Mouse (Mus musculus) forebrain, embryonic 11.5 days (tissue): ENCODE measurements around the gene Golt1b. TPM values are rescaled to one million over a fixed set of nuclear protein-coding genes. Genes with fewer than 3 reads are reported as not detected.
A peak's percentile ranks its signal among the peaks of the same experiment; 100 is the strongest.

ENCODE experiments used
- ATAC-seq: fragments of 200-750 bp; cut with Nextera tagmentation; replicated peaks from 2 replicates; pipeline ENCODE4 v1.8.0; 2017; ENCODE audit warnings: moderate TSS enrichment; ENCODE audit not compliant: low FRiP score
- DNase-seq: peaks from one replicate; pipeline ENCODE4 v3.0.0-alpha.2; 2017; ENCODE audit warnings: low spot score
- H3K27ac ChIP-seq: fragments of 300-500 bp; sonication (generic); 2 replicates; pipeline ENCODE4 v1.5.1; 2014; ENCODE audit warnings: low read depth, low read length
- H3K27me3 ChIP-seq: fragments of 300-500 bp; sonication (generic); 2 replicates; pipeline ENCODE4 v1.6.1; 2014; ENCODE audit warnings: mild to moderate bottlenecking, low read length, mixed read lengths; ENCODE audit not compliant: control insufficient read depth, insufficient read depth
- H3K36me3 ChIP-seq: fragments of 300-500 bp; sonication (generic); 2 replicates; pipeline ENCODE4 v1.6.1; 2014; ENCODE audit warnings: mild to moderate bottlenecking, low read length, moderate library complexity, mixed read lengths; ENCODE audit not compliant: control insufficient read depth, insufficient read depth
- H3K4me1 ChIP-seq: fragments of 300-500 bp; sonication (generic); replicated peaks from 2 replicates; pipeline ENCODE4 v1.6.1; 2014; ENCODE audit warnings: low read length, mixed read lengths; ENCODE audit not compliant: control insufficient read depth, insufficient read depth
- H3K4me2 ChIP-seq: fragments of 300-500 bp; sonication (generic); 2 replicates; pipeline ENCODE4 v1.6.1; 2014; ENCODE audit warnings: low read depth, mild to moderate bottlenecking, low read length, moderate library complexity, mixed read lengths; ENCODE audit not compliant: severe bottlenecking
- H3K4me3 ChIP-seq: fragments of 300-500 bp; sonication (generic); 2 replicates; pipeline ENCODE4 v1.5.1; 2014; ENCODE audit warnings: low read depth, low read length
- H3K9ac ChIP-seq: fragments of 300-500 bp; sonication (generic); 2 replicates; pipeline ENCODE4 v1.6.1; 2014; ENCODE audit warnings: low read length
- H3K9me3 ChIP-seq: fragments of 300-500 bp; sonication (generic); 2 replicates; pipeline ENCODE4 v1.6.1; 2016; ENCODE audit warnings: low read length, mixed read lengths; ENCODE audit not compliant: control insufficient read depth
- WGBS: fragments of 180-500 bp; shearing (Covaris S2); extraction: QIAGEN DNeasy Blood & Tissue Kit; methylation state at CpG from one replicate; pipeline ENCODE4 v1.1.7; 2014; 5-methylcytosine and 5-hydroxymethylcytosine counted together
- polyA plus RNA-seq: library from polyadenylated mRNA; unstranded; fragments of >200 nt; fragmentation: Nextera tagmentation; extraction: Ambion mirVana; gene quantifications from 2 replicates; pipeline ENCODE4 v1.2.1, GENCODE M21; 2014

The Golt1b gene
- polyA plus RNA-seq, 1 experiment from 2014 or later: 104 TPM

DNA sequence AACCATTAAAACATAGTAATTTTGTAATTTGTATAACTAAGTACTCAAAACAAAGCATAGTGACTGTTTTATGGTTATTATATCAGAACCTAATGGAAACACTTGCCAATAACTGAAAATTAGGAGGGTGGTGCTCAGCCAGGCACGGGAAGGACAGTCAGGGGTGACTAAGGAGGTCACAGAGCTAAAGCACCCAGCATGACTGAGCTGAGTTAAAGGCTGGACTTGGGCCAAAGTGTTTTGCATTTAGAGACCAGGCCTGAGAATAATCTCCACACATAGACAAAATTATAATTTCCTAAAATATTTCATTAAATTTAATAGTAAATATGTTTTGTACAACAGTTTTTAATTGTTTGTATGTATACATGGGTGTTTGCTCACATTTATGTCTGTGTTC is 9.9 kb upstream of the Golt1b start:
- ATAC-seq (no peak), DNase-seq (no peak)
- H3K9me3 ChIP-seq: no peaks in the 10 kb centered on the region
- no peak overlapping the region for H3K27ac ChIP-seq
- H3K36me3 ChIP-seq: no peaks in the 10 kb centered on the region; the same call in 1 of the 2 replicates
- H3K9ac ChIP-seq: no peak overlapping the region
- H3K27me3 ChIP-seq: no peaks in the 10 kb centered on the region
- 85% methylated on average over 1 of the region's 1 CpGs for WGBS
- no peak overlapping the region for H3K4me2 ChIP-seq
- H3K4me1 ChIP-seq: no peaks in the 10 kb centered on the region
- no peak overlapping the region for H3K4me3 ChIP-seq

GRCm38 (mm10) chr6:142378576-142379330 is 8.3 kb upstream of the Golt1b start:
- H3K4me2 ChIP-seq: no peak overlapping the region
- no peak for DNase-seq
- no peaks in the 10 kb centered on the region for H3K9me3 ChIP-seq
- H3K36me3 ChIP-seq: no peaks in the 10 kb centered on the region; the same call in 1 of the 2 replicates
- 91% methylated on average over 8 of the region's 8 CpGs for WGBS
- H3K9ac ChIP-seq: no peak overlapping the region
- H3K4me3 ChIP-seq: no peak overlapping the region
- no peak overlapping the region for H3K27ac ChIP-seq
- ATAC-seq: no peak
- no peaks in the 10 kb centered on the region for H3K27me3 ChIP-seq
- H3K4me1 ChIP-seq: no peaks in the 10 kb centered on the region

GRCm38 (mm10) chr6:142379961-142380360 is 7.1 kb upstream of the Golt1b start:
- 97% methylated on average over 6 of the region's 6 CpGs for WGBS
- Histone ChIP-seq H3K27me3 (no peaks in the 10 kb centered on the region), H3K9ac (no peak overlapping the region), H3K27ac (no peak overlapping the region), H3K36me3 (no peaks in the 10 kb centered on the region; the same call in 1 of the 2 replicates), H3K9me3 (no peaks in the 10 kb centered on the region), H3K4me2 (no peak overlapping the region), H3K4me3 (no peak overlapping the region), H3K4me1 (no peaks in the 10 kb centered on the region)
- ATAC-seq: no peak
- DNase-seq: no peak

DNA sequence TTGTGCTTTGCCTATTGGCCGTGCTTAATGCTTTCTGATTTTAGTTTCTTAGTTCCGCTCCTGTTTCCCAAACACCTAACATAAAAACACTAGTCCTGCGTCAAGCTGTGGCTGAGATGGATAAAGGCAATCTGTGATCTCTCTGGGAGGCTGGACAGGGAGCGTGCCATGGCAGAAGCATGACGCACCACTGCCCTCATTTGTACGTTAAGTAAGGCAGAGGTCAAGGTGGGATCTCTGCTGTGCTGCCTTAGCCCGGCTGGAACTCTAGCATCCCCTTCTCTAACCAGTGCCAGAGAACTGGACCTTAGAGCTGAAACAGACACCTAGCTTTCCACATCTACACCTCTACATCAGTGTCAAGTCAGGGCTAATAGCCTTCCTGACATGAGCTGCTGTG is 5.4 kb upstream of the Golt1b start:
- H3K4me1 ChIP-seq: no peaks in the 10 kb centered on the region
- no peaks in the 10 kb centered on the region for H3K27me3 ChIP-seq
- H3K36me3 ChIP-seq: no peaks in the 10 kb centered on the region; the same call in 1 of the 2 replicates
- ATAC-seq (no peak), DNase-seq (no peak)
- no peak overlapping the region for H3K9ac ChIP-seq
- H3K9me3 ChIP-seq: no peaks in the 10 kb centered on the region
- H3K4me2 ChIP-seq: no peak overlapping the region
- WGBS: 92% methylated on average over 7 of the region's 7 CpGs
- H3K27ac ChIP-seq: no peak overlapping the region
- no peak overlapping the region for H3K4me3 ChIP-seq

- DNase-seq (no peak), ATAC-seq (no peak)
- H3K9me3 ChIP-seq: no peaks in the 10 kb centered on the region
- H3K4me1 ChIP-seq: no peaks in the 10 kb centered on the region
- no peak overlapping the region for H3K27ac ChIP-seq
- no peak overlapping the region for H3K4me2 ChIP-seq
- H3K36me3 ChIP-seq: no peaks in the 10 kb centered on the region
- no peak overlapping the region for H3K9ac ChIP-seq
- no peaks in the 10 kb centered on the region for H3K27me3 ChIP-seq
- H3K4me3 ChIP-seq: no peak overlapping the region
- 93% methylated on average over 9 of the region's 9 CpGs for WGBS
Observed at GRCm38 (mm10) chr6:142384521-142384920, 2.5 kb upstream of the Golt1b start.

DNA sequence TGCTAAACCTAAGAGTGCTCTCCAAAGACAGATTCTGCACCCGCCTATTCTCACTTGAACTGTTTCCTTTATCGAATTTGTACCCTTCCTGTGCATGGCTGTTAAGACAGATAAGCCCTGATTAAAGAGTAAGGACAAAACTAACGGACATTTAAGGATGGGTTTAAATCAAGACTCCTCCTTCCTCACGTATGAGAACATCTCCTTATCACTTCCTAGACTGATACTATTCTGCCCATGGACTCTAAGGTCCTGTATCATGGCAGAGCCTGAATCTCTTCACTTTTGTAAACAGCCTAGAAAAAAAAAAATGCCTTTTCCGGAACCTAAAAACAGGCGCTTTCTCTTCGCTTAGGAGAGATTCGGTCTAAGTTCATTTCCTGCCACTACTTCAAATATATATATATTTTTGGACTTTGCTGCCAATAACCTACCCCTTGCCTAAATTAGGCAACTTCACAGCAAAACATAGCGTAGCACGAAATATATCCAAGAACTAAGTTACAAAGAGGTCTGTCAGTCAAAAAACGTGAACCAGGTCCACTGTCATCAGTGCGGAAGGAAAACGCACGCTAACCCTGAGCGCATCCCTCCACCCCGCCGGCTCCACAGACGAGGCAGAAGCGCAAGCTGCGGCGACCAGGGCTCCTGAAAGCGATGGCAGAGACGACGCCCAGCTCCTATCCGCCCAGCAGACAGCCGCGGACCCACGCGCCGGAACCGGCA is 573 bp upstream of the Golt1b start:
- no peaks in the 10 kb centered on the region for H3K27me3 ChIP-seq
- H3K27ac ChIP-seq: no peak overlapping the region
- DNase-seq (no peak), ATAC-seq (peak; percentile 79)
- H3K9ac ChIP-seq: peak overlapping the region; percentile 71
- no peaks in the 10 kb centered on the region for H3K9me3 ChIP-seq
- no peaks in the 10 kb centered on the region for H3K36me3 ChIP-seq
- peak overlapping the region; percentile 58 for H3K4me2 ChIP-seq
- H3K4me3 ChIP-seq: peak overlapping the region; percentile 70
- no peaks in the 10 kb centered on the region for H3K4me1 ChIP-seq
- 6% methylated on average over 31 of the region's 31 CpGs for WGBS

- no peak for DNase-seq
- H3K9me3 ChIP-seq: no peaks in the 10 kb centered on the region
- no peak for ATAC-seq
- 25% methylated on average over 8 of the region's 8 CpGs for WGBS
- peak overlapping the region; percentile 71 for H3K9ac ChIP-seq
- no peaks in the 10 kb centered on the region for H3K27me3 ChIP-seq
- H3K36me3 ChIP-seq: no peaks in the 10 kb centered on the region
- peak overlapping the region; percentile 65 for H3K4me2 ChIP-seq
- H3K4me3 ChIP-seq: peak overlapping the region; percentile 70
- no peaks in the 10 kb centered on the region for H3K4me1 ChIP-seq
- H3K27ac ChIP-seq: no peak overlapping the region
Observed at GRCm38 (mm10) chr6:142387755-142388271, 792 bp downstream of the Golt1b start.

- Histone ChIP-seq H3K36me3 (no peaks in the 10 kb centered on the region; the same call in 1 of the 2 replicates), H3K4me2 (no peak overlapping the region), H3K4me1 (no peaks in the 10 kb centered on the region), H3K4me3 (no peak overlapping the region), H3K9me3 (no peaks in the 10 kb centered on the region), H3K27ac (no peak overlapping the region), H3K27me3 (no peaks in the 10 kb centered on the region), H3K9ac (no peak overlapping the region)
- ATAC-seq (no peak), DNase-seq (no peak)
- 81% methylated on average over 2 of the region's 2 CpGs for WGBS
Observed at GRCm38 (mm10) chr6:142389101-142389500, 2.1 kb downstream of the Golt1b start.
